Mouse (Mus musculus) right cerebral cortex, postnatal 25 days (tissue): ENCODE measurements around the gene F10.

Experiments
- DNase-seq: peaks from one replicate; pipeline ENCODE4 v3.0.0; 2022

F10 gene

GRCm38 (mm10) chr8:13037015-13037414 lies at the start of gene F10:
Gene F10, plus strand, starts transcription at chr8:13037308.
- no peak for DNase-seq

- peak; percentile 83 for DNase-seq
Measured at GRCm38 (mm10) chr8:12987571-12987970, 49.5 kb upstream of the F10 start.

GRCm38 (mm10) chr8:12988722-12989430 lies 48.2 kb upstream of the F10 start:
- peak; percentile 34 for DNase-seq

GRCm38 (mm10) chr8:12991411-12991810 lies 45.7 kb upstream of the F10 start:
- no peak for DNase-seq

- DNase-seq = no peak
Measured at GRCm38 (mm10) chr8:12994468-12994867, 42.6 kb upstream of the F10 start.

- no peak for DNase-seq
Measured at GRCm38 (mm10) chr8:12995481-12995880, 41.6 kb upstream of the F10 start.

- DNase-seq = no peak
Measured at GRCm38 (mm10) chr8:12996831-12997275, 40.3 kb upstream of the F10 start.

DNA sequence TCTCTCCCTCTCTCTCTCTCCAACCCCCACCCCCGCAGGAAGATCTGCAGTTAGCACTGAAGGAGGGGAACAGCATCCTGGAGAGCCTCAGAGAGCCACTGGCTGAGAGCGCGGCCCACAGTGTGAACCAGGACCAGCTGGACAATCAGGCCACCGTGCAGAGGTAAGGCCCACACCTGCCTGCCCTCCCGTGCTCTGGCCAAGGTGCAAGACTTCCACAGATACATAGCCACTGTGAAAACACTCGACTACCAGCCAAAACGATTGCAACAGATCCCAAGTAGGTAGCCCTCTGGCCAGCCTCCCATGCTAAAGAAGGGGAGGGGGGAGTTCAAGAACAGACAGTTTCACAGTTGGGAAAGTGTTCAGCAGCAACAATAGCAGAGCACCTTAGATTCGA lies 38.8 kb upstream of the F10 start:
- DNase-seq = no peak

GRCm38 (mm10) chr8:12999793-13000192 lies 37.3 kb upstream of the F10 start:
- peak; percentile 57 for DNase-seq

GRCm38 (mm10) chr8:13007458-13007857 lies 29.6 kb upstream of the F10 start:
- DNase-seq = no peak

GRCm38 (mm10) chr8:13010313-13010712 lies 26.8 kb upstream of the F10 start:
- DNase-seq = no peak

GRCm38 (mm10) chr8:13019560-13019959 lies 17.5 kb upstream of the F10 start:
- no peak for DNase-seq

GRCm38 (mm10) chr8:13021830-13022229 lies 15.3 kb upstream of the F10 start:
- peak; percentile 46 for DNase-seq

DNA sequence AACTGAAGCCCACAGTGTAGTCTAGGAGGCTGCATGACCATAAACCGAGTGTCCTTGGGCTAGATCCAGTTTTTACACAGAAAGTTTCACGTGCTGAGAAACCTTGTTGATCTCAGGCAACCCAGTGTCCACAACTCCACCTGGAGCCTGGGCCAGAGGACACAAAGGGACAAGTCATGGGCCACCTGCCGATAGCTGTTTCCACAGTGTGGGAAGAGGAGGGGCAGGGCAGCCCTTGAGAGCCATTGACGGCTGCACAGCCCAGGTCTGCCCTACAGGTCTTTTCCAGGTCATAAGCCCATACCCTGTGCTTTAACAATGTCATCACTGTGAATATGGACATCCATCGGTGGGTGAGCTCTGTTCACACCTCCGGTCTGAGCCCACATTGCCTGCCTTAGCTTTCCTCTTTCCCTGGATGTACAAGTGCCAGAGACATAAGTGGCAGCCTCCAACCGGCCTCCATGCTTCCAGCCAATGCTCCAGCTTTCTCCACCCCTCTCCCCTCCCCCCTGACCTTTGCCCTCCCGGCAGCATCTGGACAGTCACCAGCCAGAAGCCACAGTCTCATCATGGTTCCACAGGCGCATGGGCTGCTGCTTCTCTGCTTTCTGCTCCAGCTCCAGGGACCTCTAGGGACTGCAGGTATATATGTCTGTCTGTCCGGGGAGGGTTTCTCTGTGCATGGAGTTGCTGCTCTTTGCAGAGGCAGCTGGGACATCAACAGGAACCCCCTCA lies 11.5 kb upstream of the F10 start, which contains the start of gene F7:
F7 (plus strand) TSS at position 548 of the 738 bp plus-strand sequence.
- no peak for DNase-seq

DNA sequence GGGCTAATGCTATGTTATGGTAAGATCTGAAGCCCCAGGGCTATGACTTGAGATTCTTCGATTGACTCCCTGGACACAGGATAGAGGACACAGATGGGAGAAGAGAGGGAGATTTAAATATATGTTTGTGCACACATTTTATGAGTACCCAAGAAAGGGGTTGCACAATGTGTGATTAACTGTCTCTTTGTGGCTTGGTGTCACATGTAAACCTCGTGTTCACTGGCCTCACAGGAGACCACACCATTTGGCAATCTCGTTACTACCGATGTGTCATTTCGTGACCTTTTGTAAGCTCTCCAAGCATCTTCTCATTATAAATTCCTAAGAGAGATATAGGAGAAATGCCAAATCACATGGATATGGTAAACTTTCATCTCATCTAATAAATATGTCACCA lies 9.5 kb upstream of the F10 start:
- DNase-seq = no peak

DNA sequence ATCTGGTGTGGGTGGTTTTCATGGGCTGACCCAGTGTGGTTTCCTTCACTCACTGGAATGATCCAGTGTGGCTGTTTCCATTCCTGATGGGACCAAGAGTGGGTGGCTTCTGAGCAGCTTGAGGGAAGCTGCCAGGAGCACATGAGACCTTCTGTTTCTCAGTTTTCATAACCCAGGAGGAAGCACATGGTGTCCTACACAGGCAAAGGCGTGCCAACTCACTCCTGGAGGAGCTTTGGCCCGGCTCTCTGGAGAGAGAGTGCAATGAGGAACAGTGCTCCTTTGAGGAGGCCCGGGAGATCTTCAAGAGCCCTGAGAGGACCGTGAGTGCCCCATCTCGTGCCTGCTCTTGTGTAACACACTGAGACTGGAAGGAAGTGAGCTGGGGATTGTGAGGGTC lies 8.6 kb upstream of the F10 start:
- peak; percentile 47 for DNase-seq

DNA sequence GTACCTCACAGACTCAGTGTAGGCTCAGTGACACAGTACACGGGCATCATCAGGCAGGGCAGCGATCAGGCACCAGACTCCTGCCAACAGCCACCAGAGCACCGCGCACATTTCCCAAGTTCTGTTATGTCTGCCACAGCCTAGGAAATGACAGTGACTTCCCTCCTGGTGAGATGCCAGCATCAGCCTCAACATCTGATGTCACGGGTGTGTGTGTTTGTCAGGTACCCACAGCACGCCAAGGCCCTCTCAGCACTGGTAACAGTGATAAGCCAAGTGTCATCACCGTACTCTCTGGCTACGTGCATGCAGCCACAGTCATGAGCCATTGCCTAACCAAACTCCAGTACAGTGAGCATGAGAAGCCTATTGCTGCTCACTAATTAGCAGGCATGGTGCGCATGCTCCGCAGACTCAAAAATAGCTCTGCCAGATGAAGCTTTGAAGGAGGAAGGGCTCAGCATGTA lies 729 bp upstream of the F10 start:
- DNase-seq = peak; percentile 32

DNA sequence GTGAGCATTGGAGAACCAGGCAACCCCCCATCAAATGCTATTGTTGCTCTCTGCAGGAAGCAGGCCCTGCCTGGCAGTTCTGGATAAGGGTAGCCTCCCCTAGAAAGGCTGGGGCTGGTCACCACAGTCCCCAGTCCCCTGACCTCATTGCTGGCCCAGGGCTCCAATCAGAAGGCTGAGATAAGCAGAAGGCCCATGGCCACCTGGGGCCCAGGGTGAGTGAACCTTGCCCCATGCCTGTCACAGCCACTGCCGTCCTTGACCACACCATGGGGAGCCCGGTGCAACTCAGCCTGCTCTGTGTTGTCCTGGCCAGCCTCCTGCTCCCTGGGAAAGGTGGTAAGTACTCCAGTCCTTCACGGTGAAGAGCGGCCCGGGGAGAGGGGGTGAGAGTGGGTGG lies 461 bp downstream of the F10 start:
- no peak for DNase-seq

DNA sequence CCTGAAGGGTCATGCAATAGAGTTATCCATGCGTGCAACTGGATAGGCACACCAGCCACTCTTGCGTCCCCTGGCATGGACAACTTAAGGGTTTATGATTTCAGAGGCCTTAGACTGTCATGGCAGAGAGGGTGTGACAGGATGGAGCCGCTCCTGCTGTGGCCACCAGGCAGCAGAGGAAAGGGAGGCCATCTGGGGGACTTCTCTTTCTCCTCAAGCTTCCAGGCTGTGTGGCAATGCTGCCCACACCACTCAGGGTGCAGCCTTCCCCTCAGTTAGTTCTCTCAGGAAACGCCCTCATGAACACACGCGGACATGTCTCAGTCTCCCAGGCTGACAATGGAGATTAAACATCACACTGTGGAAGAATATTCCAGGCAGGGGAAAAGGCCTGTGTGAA lies 1.9 kb downstream of the F10 start:
- DNase-seq = no peak

DNA sequence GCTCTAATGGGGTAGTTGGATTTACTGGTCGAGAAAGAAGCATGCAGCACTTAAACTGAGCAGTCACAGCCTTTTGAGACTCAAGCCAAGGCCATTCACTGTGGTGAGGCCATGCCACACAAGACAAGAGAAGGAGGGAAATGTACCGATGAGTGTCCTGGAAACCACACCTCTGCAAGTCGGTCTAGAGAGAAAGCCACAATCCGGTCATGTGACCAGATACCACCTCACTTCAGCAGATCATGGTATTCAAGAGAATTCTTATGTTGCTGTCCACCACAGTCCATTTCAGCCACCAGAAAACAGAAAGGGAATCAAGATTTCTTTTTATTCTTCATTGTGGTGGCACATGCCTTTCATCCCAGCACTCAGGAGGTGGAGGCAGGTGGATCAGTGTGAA lies 4.4 kb downstream of the F10 start:
- DNase-seq = no peak

DNA sequence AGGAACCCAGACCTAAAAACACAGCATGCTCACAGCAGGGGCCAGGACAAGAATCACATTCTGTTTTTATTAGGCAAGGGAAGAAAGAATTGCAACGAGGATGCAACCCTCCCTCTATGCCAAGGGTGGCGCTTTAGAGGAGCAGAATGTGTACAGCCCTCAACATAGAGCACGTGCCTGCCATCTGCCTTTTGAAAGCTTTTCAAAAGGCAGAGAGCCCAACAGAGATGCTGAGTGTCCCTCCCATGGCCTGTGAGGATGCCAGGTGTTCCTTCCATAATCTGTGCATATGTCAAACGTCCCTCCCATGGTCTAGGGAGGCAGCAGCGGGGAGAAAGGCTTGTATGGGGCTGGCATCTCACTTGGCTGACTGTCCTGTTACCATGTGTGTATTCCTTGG lies 10.5 kb downstream of the F10 start:
- no peak for DNase-seq

GRCm38 (mm10) chr8:13050550-13050949 lies 13.4 kb downstream of the F10 start:
- DNase-seq = no peak

DNA sequence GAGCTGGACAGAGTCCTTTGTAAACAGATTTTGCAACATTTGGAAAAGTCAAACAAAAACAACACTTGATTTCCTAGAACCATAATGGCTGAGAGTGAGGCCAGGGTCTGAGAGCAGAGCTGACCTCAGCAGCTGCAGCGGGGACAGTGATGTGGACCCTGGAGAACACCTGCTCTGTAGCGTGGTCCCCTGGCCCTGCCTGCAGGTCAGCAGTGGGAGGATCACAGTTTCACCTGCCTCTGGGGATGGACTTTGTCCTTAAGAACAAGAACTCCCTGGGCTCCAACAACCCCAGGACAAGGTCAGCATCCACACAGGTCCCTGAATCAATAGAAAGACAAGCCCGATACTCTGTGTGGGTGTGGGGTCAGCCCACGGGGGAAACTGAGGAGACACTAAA lies 20.2 kb downstream of the F10 start:
- no peak for DNase-seq

- DNase-seq = no peak
Measured at GRCm38 (mm10) chr8:13060441-13061150, 23.5 kb downstream of the F10 start, which contains the start of gene Proz. Gene Proz, plus strand, starts transcription at chr8:13060914.
